Mouse (Mus musculus): ENCODE measurements around the gene Tmem266.

Gene Tmem266

DNA sequence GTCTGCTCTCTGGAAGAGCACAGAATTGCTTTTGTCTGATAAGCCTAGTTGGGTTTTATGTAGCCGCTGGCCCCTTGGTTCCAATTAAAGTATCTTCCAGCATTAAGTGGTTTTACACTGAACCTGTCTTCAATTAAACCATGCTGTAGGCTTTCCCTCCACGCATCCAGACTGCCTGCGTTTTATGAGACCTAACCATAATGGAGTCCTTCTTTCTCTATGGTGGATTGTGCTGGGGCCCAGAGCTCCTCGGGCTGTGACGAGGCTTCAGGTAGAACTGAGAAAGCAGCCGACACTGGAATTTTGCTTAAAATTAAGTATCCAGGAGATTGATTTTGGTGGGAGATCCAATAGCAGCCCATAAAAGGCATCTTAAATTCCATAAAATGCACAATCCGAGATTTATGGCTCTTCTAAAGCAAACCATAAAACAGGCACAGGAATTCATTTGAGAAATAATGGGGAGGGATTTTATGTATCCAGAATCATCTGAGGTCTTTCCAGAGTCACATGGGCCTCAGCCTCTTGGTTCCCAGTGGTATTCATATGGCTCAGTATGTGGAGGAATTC is 72.4 kb downstream of the Tmem266 start:
- DNase-seq (ENCODE audit: low spot score), result no peak

GRCm38 (mm10) chr9:55402276-55402675 is 75.6 kb downstream of the Tmem266 start:
- no peak for DNase-seq (ENCODE audit: low spot score)

DNA sequence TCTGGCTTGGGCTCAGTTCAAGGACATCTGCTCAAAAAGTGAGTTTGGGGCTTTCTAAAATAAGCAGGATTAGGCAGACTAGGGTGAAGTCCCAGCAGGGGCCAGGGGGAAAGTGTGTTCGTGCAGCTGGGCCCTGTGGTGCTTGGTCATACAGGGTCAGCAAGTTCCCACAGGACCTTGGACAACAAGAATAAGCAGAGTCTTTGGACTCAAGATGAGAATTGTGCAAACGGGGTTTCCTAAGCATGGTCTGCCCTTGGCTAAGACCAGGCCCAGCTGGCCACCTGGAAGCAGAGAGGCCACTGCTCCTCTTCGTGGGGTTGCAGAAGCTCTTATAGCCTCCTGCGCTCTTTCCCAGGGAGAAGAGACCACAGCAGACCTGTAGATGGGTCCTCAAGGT is 77.5 kb downstream of the Tmem266 start:
- no peak for DNase-seq (ENCODE audit: low spot score)

GRCm38 (mm10) chr9:55404976-55405702 is 78.4 kb downstream of the Tmem266 start:
- no peak for DNase-seq (ENCODE audit: low spot score)

GRCm38 (mm10) chr9:55406773-55407172 is 80.1 kb downstream of the Tmem266 start:
- no peak for DNase-seq (ENCODE audit: low spot score)

- no peak for DNase-seq (ENCODE audit: low spot score)
These were observed 82.1 kb downstream of the Tmem266 start for GRCm38 (mm10) chr9:55408851-55409250.

- no peak for DNase-seq (ENCODE audit: low spot score)
These were observed 83.1 kb downstream of the Tmem266 start for GRCm38 (mm10) chr9:55409833-55410232.

GRCm38 (mm10) chr9:55410430-55410829 is 83.7 kb downstream of the Tmem266 start:
- no peak for DNase-seq (ENCODE audit: low spot score)

- no peak for DNase-seq (ENCODE audit: low spot score)
These were observed 84.4 kb downstream of the Tmem266 start for GRCm38 (mm10) chr9:55411154-55411553.

- no peak for DNase-seq (ENCODE audit: low spot score)
These were observed 95.1 kb downstream of the Tmem266 start for GRCm38 (mm10) chr9:55421786-55422185.

DNA sequence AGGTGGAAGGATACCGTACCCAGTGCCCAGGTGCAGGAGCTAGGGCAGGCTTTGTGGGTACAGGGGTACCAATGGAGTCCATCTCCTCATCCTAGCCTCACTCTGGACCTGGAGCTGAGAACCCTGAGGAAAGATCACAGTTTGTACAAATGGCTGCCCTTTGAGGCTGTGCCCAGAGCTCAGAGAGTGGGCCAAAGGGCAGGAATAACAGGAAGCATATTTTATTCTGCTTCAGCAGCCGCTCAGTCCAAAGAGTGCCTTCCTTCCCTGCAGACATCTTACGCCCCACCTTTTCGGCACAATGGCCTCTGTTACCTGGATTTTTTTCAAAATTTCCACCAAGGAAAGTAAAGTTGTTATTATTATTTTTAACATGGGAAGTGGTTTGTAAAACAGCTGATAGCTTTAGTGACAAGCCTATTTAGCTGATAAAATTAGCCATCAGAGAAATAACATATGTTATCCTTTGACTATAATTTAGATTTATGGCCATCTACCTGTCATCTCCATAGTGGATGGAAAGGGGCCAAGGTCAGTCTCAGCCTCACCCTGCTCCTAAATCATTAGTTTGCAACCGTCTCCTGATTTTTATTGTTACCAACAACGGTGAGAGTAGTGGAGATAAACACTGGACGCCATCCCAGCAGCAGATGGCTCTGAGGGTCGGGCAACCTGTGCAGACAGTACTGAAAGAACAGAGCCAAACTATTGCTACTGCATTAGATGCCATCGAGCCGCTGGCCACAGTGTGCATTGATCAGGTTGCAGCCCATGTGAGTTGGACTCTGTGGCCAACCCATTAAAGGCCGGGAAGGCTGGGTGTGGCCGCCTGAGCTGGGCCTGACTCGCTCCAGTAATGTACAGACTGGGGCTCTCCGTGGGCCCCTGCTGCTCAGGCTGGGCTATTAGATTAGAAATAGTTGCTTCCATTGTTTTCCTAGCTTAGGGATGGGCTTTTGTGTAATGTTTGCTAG is 97.0 kb downstream of the Tmem266 start:
- no peak for DNase-seq (ENCODE audit: low spot score)

GRCm38 (mm10) chr9:55425271-55425810 is 98.6 kb downstream of the Tmem266 start:
- no peak for DNase-seq (ENCODE audit: low spot score)

GRCm38 (mm10) chr9:55429242-55429975 is 102.7 kb downstream of the Tmem266 start:
- DNase-seq (ENCODE audit: low spot score), result peak; percentile 26

GRCm38 (mm10) chr9:55430133-55430532 is 103.4 kb downstream of the Tmem266 start:
- DNase-seq (ENCODE audit: low spot score), result no peak

DNA sequence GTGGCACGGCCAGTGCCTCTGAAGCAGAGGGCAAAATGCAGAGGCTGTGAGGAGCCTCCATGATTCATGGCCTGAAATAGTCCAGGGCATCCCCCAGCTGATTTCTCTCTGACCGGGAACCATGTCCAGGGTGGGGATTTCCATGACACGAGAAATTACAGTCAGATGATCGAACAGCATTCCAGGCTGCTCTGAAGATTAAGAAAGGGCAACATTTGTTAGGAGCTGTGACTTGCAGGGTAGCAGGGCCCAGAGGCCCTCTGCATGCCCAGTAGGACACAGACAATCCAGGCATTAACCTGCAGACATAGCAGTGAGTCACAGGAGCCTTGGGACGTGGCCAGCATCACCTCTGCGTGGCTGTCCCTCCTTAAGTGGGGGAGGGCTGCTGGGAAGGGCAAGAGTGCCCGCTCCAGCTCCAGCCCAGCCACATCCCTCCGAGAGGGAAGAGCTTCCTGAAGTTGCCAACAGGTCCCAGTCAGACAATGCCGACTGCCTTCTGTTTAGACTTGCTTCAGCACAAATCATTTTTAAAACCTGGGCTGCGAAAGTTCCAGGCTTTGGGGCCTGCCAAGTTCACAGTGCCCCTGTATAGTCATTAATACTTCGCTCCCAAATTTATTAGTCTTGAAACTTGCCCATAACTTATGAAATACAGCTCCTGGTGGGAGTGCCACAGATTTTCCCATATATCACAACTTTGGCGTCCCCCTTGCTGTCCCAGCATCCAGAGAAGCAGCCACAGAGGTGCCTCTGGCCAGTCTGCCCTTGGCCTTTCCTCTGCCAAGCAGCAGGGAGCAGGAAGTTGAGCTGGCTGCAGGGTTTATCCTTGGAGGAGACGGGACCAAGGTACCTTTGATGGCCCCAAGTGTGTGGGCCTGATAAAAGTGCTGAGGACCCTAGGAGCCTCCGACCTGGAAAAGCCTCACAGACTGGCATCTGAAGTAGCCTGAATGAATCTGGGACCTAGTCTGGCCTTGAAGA is 105.9 kb downstream of the Tmem266 start:
- no peak for DNase-seq (ENCODE audit: low spot score)

- no peak for DNase-seq (ENCODE audit: low spot score)
These were observed 107.2 kb downstream of the Tmem266 start for GRCm38 (mm10) chr9:55433875-55434274.

DNA sequence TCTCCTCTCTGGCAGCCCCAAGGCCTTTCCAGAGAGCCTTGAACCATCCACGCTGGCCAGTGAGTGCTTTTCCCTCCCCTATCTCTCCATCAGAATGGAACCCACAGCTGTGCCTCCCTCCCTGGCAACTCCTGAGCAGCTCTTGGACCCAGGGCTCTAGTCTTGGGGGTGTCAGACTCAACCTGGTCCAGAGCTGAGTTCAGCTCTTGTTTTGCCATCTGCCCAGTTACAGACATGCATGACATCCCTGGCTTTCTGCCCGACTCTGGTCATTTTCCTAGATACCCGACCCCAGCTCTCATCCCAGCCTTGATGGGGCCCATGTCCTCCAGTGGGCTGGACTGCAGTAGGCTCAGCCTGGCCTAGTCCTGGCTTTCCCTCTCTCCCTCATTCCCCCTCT is 111.7 kb downstream of the Tmem266 start:
- no peak for DNase-seq (ENCODE audit: low spot score)

DNA sequence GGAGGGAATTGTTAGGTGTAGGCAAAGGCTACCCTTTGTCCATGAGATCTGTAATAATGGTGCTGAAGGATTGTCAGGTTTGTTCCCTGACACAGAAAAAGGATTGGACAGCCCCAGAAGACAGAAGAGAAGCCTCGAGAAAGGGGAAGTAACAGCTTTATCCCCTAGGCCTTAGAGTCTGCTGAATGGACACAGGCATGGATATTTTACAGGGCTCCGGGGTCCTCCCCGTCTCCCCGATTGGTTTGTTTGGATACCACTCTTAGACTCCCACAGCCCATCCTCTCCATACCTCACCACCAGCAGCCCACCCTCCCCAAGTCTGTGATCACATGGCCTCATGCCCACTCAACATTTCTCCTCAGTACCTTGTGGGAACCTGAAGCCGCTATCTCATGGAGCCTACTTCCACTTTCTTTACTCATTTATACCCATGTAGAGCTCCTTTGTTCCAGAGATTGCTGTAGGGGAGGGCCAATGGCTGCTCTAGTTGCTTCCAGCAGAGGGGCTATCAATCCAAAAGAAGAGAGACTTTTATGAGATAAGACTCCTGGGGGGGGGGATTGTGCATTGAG is 112.6 kb downstream of the Tmem266 start:
- no peak for DNase-seq (ENCODE audit: low spot score)

GRCm38 (mm10) chr9:55447509-55447908 is 120.8 kb downstream of the Tmem266 start:
- DNase-seq (ENCODE audit: low spot score), result no peak

DNA sequence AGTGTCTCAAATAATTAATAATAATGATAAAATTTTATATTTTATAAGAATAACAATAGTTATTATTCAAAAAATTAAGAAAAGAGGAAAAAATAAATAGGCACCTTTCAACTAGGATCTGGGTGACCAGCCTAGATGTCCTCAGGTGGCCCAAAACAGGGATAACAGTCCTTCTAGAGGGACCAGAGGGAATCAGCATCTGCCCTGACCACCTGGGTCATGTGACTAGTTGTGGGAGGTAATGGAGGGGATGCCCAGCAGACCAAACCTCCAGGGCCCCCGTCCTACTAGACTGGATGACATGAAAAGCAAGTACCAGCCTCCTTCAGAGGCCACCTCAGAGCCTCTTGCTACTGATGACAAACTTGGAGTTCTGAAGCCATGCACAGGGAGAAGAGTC is 122.4 kb downstream of the Tmem266 start:
- DNase-seq (ENCODE audit: low spot score), result no peak

Data from urinary bladder, postnatal 10 days (tissue).